ENCODE assay signal across 20 mouse cellular contexts in genomic region chr19:48342770-48343169, GRCm38 (mm10).
A peak's percentile ranks its signal among the peaks of the same experiment; 100 is the strongest.
DNase-seq lines count a peak whose midpoint lies in the region; ATAC-seq and TF ChIP-seq lines count a peak whose summit lies in the region.
"Had no signal": no experiment of that assay in that cellular context is flagged by ENCODE, and none has a peak within 500 bp of the region (broad histone marks: within the 10 kb centered on the region; RNA-seq: fewer than 3 reads in every experiment).

No protein-coding gene starts in this region.

- no peaks in the 10 kb centered on the region for H3K9me3 ChIP-seq in lung, embryonic 14.5 days (ENCODE audit: low read depth, low read length)
- H3K9me3 ChIP-seq: limb, embryonic 12.5 days; midbrain, embryonic 12.5 days; neural tube, embryonic 13.5 days; stomach, embryonic 15.5 days had no signal

- no peak overlapping the region for H3K27ac ChIP-seq in lung, embryonic 14.5 days (ENCODE audit: low read depth)
- H3K27ac ChIP-seq: limb, embryonic 12.5 days; liver, embryonic 14.5 days; midbrain, embryonic 12.5 days; neural tube, embryonic 13.5 days; stomach, embryonic 15.5 days had no signal

- intact Hi-C loops in heart, postnatal 25 days (cut with DNase I) = no loop called here

- no peaks in the 10 kb centered on the region for H3K27me3 ChIP-seq in lung, embryonic 14.5 days (ENCODE audit: insufficient read depth, low read length)
- H3K27me3 ChIP-seq: limb, embryonic 12.5 days; midbrain, embryonic 12.5 days; neural tube, embryonic 13.5 days; stomach, embryonic 15.5 days had no signal

- H3K4me2 ChIP-seq in lung, embryonic 14.5 days = no peak overlapping the region
- H3K4me2 ChIP-seq: limb, embryonic 12.5 days; neural tube, embryonic 13.5 days; stomach, embryonic 15.5 days had no signal

- H3K4me1 ChIP-seq in lung, embryonic 14.5 days (ENCODE audit: insufficient read depth) = no peaks in the 10 kb centered on the region
- H3K4me1 ChIP-seq: stomach, embryonic 15.5 days had no signal

- H3K9ac ChIP-seq in lung, embryonic 14.5 days = no peak overlapping the region
- H3K9ac ChIP-seq: limb, embryonic 12.5 days; liver, embryonic 14.5 days; midbrain, embryonic 12.5 days; neural tube, embryonic 13.5 days; stomach, embryonic 15.5 days had no signal

- H3K4me3 ChIP-seq in lung, embryonic 14.5 days (ENCODE audit: low read depth, low read length) = no peak overlapping the region
- H3K4me3 ChIP-seq: limb, embryonic 12.5 days; midbrain, embryonic 12.5 days; neural tube, embryonic 13.5 days; stomach, embryonic 15.5 days had no signal

- no peak for ATAC-seq in lung, embryonic 14.5 days (ENCODE audit: insufficient read depth)
- ATAC-seq: hindbrain, embryonic 16.5 days had no signal

- H3K36me3 ChIP-seq in lung, embryonic 14.5 days (ENCODE audit: insufficient read depth) = no peaks in the 10 kb centered on the region
- H3K36me3 ChIP-seq: limb, embryonic 12.5 days; midbrain, embryonic 12.5 days; neural tube, embryonic 13.5 days; stomach, embryonic 15.5 days had no signal

- WGBS in lung, embryonic 14.5 days = 54% methylated on average over 4 of the region's 4 CpGs

- DNase-seq in heart, adult 9 months (ENCODE audit: low spot score in 2 of 2) = peak; percentile 4 to 16
- no peak for DNase-seq in heart, postnatal 25 days (ENCODE audit: low spot score)
- DNase-seq in lung, embryonic 14.5 days = peak; percentile 53
- no peak for DNase-seq in lung, postnatal 10 days
- DNase-seq in forelimb bud, embryonic 11.5 days (ENCODE audit: low read depth, low spot score) = peak; percentile 68
- no peak for DNase-seq in cerebellum, postnatal 36 days
- DNase-seq in layer of hippocampus, postnatal 25 days (ENCODE audit: extremely low spot score in 1 of 2, low spot score in 1 of 2) = no peak
- DNase-seq: adrenal gland, postnatal 36 days; B cell, adult 2 months; cerebellum, adult 11-12 months; kidney, adult 2 months; kidney, postnatal 36 days; layer of hippocampus, adult 9-11 months; right cerebral cortex, postnatal 14 days had no signal

- no peak for TF ChIP-seq CTCF in lung, embryonic 14.5 days (IDR thresholded peaks at IDR 0.05; ENCODE audit: low read depth)

Comparison
In these comparisons a context has a peak if more than half of its experiments do, and no peak if none do; other contexts are left out.
1. DNase-seq: peak in heart, adult 9 months (2 of 2), lung, embryonic 14.5 days (single experiment) and forelimb bud, embryonic 11.5 days (single experiment); none in heart, postnatal 25 days (single experiment), lung, postnatal 10 days (single experiment), cerebellum, postnatal 36 days (0 of 2) and layer of hippocampus, postnatal 25 days (0 of 2).